Mouse (Mus musculus): ENCODE data around the gene Atg4b.

DNA sequence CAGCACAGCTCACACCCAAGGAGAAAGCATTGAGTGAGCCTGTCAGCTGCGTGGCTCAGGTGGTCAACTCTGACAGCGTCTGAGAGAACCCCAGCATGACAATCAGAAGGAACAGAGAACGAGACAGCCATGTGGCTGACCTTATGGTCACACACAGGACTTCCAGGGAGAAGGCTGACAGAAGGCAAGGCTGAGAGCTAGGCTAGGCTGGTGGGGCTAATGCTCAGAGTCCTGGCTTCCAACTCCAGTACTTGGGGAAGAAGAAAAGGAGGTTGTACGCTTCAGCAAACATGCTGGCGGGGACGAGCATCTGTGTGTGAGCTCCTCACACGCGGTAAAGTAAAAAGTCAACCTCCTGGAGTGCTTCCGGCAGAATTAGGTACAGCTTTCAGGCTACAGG lies 47.0 kb upstream of the Atg4b start:
- no peak for TF ChIP-seq TAL1 (IDR thresholded peaks at IDR 0.05; ENCODE audit: low read length)
- no peak for TF ChIP-seq GATA1 (IDR thresholded peaks at IDR 0.05; ENCODE audit: low read length)
